Mouse (Mus musculus): ENCODE data around the gene Gm14085.

GRCm38 (mm10) chr2:122476585-122476984, 8.2 kb upstream of the Gm14085 start:
- TF ChIP-seq MAFK (IDR thresholded peaks at IDR 0.05; ENCODE audit: insufficient read depth, low read depth, low read length) (no peak), ZC3H11A (IDR thresholded peaks at IDR 0.05; ENCODE audit: borderline replicate concordance, low read depth, low read length) (no peak)

Measured in ES-E14 (cell line).